In the genomic region with DNA sequence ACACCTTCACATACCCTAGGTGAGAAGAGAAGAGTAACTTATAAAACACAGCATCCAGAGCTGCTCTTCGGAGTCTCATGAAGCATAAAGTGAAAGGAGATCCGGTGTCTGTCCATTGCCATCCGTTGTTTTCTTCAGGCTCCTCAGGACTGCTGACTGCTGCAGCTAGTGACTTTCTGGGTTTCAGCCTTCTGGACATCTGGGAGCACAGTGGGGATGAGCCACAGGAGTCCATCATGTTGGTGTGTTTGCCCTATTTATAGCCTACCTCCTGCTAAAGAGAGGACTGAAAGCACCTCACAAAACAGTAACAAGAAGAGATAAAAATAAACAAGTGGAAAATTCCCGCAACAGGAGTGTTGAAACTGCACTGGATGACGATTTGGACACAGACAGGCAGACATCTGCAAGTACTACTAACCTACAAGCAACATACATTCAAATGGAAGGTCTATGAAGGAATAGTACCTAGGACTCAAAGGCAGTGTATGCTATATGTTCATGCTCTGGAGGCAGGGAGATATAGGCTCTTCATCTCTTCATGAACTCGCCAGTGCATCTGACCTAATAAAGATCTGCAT, we compare ENCODE assay signal across 30 mouse cellular contexts. TPM values are rescaled to one million over a fixed set of nuclear protein-coding genes. Genes with fewer than 3 reads are reported as not detected.
DNase-seq lines count a peak whose midpoint lies in the region; ATAC-seq lines count a peak whose summit lies in the region.
"Had no signal": no experiment of that assay in that cellular context is flagged by ENCODE, and none has a peak within 500 bp of the region (broad histone marks: within the 10 kb centered on the region; RNA-seq: fewer than 3 reads in every experiment).

No protein-coding gene starts in this region.

- no peak overlapping the region for H3K27ac ChIP-seq in hindbrain, embryonic 14.5 days
- H3K27ac ChIP-seq in hindbrain, embryonic 16.5 days (ENCODE audit: low read depth, low read length): no peak overlapping the region
- H3K27ac ChIP-seq in midbrain, embryonic 15.5 days: no peak overlapping the region
- H3K27ac ChIP-seq: embryonic facial prominence, embryonic 12.5 days; gastrocnemius, adult 2 months; heart, adult 2 months; hindbrain, embryonic 15.5 days; left cerebral cortex, adult 2 months; liver, embryonic 12.5 days; neural tube, embryonic 12.5 days had no signal

- no peak overlapping the region for H3K4me2 ChIP-seq in hindbrain, embryonic 14.5 days (replicated peaks)
- no peak overlapping the region for H3K4me2 ChIP-seq in hindbrain, embryonic 16.5 days (ENCODE audit: low read length)
- no peak overlapping the region for H3K4me2 ChIP-seq in midbrain, embryonic 15.5 days
- H3K4me2 ChIP-seq: embryonic facial prominence, embryonic 12.5 days; heart, embryonic 12.5 days; hindbrain, embryonic 15.5 days; liver, embryonic 12.5 days; midbrain, embryonic 11.5 days; neural tube, embryonic 12.5 days had no signal

- H3K36me3 ChIP-seq in hindbrain, embryonic 14.5 days (replicated peaks; ENCODE audit: control insufficient read depth, insufficient read depth): 0 out of 2 replicates have a peak, but pooled peaks cover 5% of the 10 kb centered on the region
- H3K36me3 ChIP-seq in hindbrain, embryonic 16.5 days (ENCODE audit: control insufficient read depth, insufficient read depth, low read length): no peaks in the 10 kb centered on the region
- no peaks in the 10 kb centered on the region for H3K36me3 ChIP-seq in midbrain, embryonic 15.5 days (replicated peaks)
- H3K36me3 ChIP-seq: embryonic facial prominence, embryonic 12.5 days; heart, embryonic 12.5 days; hindbrain, embryonic 15.5 days; liver, embryonic 12.5 days; neural tube, embryonic 12.5 days had no signal

- DNase-seq in left cerebral cortex, postnatal 4 days: peak; percentile 8
- no peak for DNase-seq in left cerebral cortex, postnatal 10 days (ENCODE audit: extremely low spot score in 1 of 2, low spot score in 2 of 2)
- peak; percentile 85 for DNase-seq in cerebellum, adult 8-10 months
- peak; percentile 85 to 88 for DNase-seq in cerebellum, postnatal 25 days
- DNase-seq in hindbrain, embryonic 14.5 days (ENCODE audit: low spot score): no peak
- DNase-seq: adrenal gland, postnatal 25 days; gastrocnemius, adult 2 months; gastrocnemius, postnatal 36 days; heart, adult 2 months; kidney, adult 2 months; kidney, postnatal 14 days; liver, postnatal 0 days; lung, postnatal 36 days; right cerebral cortex, adult 18-20 months; spleen, adult 18-20 months; thymus, postnatal 14 days had no signal

- WGBS in hindbrain, embryonic 14.5 days: 90% methylated on average over 6 of the region's 6 CpGs
- 81% methylated on average over 6 of the region's 6 CpGs for WGBS in hindbrain, embryonic 16.5 days
- 92% methylated on average over 6 of the region's 6 CpGs for WGBS in midbrain, embryonic 15.5 days

- ATAC-seq in hindbrain, embryonic 14.5 days (ENCODE audit: low FRiP score): no peak
- ATAC-seq in hindbrain, embryonic 16.5 days: no peak
- ATAC-seq in midbrain, embryonic 15.5 days (replicated peaks): no peak
- ATAC-seq: forebrain, embryonic 14.5 days; liver, embryonic 12.5 days; liver, postnatal 0 days; Patski had no signal

- H3K4me1 ChIP-seq in hindbrain, embryonic 14.5 days (replicated peaks; ENCODE audit: control insufficient read depth, insufficient read depth, low read length): no peaks in the 10 kb centered on the region
- H3K4me1 ChIP-seq in hindbrain, embryonic 16.5 days (ENCODE audit: control insufficient read depth, insufficient read depth, low read depth, low read length): no peaks in the 10 kb centered on the region
- H3K4me1 ChIP-seq in midbrain, embryonic 15.5 days: no peaks in the 10 kb centered on the region
- H3K4me1 ChIP-seq: embryonic facial prominence, embryonic 12.5 days; hindbrain, embryonic 15.5 days; liver, embryonic 12.5 days; neural tube, embryonic 12.5 days had no signal

- H3K9me3 ChIP-seq in hindbrain, embryonic 14.5 days (ENCODE audit: control insufficient read depth, low read length): no peaks in the 10 kb centered on the region
- H3K9me3 ChIP-seq in hindbrain, embryonic 16.5 days (ENCODE audit: control insufficient read depth, low read length): no peaks in the 10 kb centered on the region
- no peaks in the 10 kb centered on the region for H3K9me3 ChIP-seq in midbrain, embryonic 15.5 days
- H3K9me3 ChIP-seq: embryonic facial prominence, embryonic 12.5 days; heart, embryonic 12.5 days; hindbrain, embryonic 15.5 days; liver, embryonic 12.5 days; neural tube, embryonic 12.5 days had no signal

- intact Hi-C loops in left cerebral cortex, postnatal 4 days (cut with DNase I): no loop called here
- intact Hi-C loops in left cerebral cortex, postnatal 10 days (cut with DNase I): no loop called here

- H3K9ac ChIP-seq in hindbrain, embryonic 14.5 days: no peak overlapping the region
- H3K9ac ChIP-seq in hindbrain, embryonic 16.5 days (ENCODE audit: low read depth, low read length): no peak overlapping the region
- H3K9ac ChIP-seq in midbrain, embryonic 15.5 days: no peak overlapping the region
- H3K9ac ChIP-seq: embryonic facial prominence, embryonic 12.5 days; heart, embryonic 12.5 days; hindbrain, embryonic 15.5 days; liver, embryonic 12.5 days; liver, postnatal 0 days; neural tube, embryonic 12.5 days had no signal

- H3K27me3 ChIP-seq in hindbrain, embryonic 14.5 days (ENCODE audit: control insufficient read depth, insufficient read depth, low read length): no peaks in the 10 kb centered on the region
- no peaks in the 10 kb centered on the region for H3K27me3 ChIP-seq in hindbrain, embryonic 16.5 days (replicated peaks; ENCODE audit: control insufficient read depth, insufficient read depth, low read length)
- no peaks in the 10 kb centered on the region for H3K27me3 ChIP-seq in midbrain, embryonic 15.5 days (replicated peaks)
- H3K27me3 ChIP-seq: embryonic facial prominence, embryonic 12.5 days; heart, embryonic 12.5 days; hindbrain, embryonic 15.5 days; liver, embryonic 12.5 days; neural tube, embryonic 12.5 days had no signal

- H3K4me3 ChIP-seq in hindbrain, embryonic 14.5 days (replicated peaks; ENCODE audit: low read length): no peak overlapping the region
- H3K4me3 ChIP-seq in hindbrain, embryonic 16.5 days (ENCODE audit: low read length): no peak overlapping the region
- H3K4me3 ChIP-seq in midbrain, embryonic 15.5 days: no peak overlapping the region
- H3K4me3 ChIP-seq: embryonic facial prominence, embryonic 12.5 days; gastrocnemius, adult 2 months; heart, adult 2 months; heart, embryonic 12.5 days; hindbrain, embryonic 15.5 days; left cerebral cortex, adult 2 months; liver, embryonic 12.5 days; myocyte; neural tube, embryonic 12.5 days had no signal

RNA-seq across cellular contexts. Expression of gene Armh4, which starts 39.1 kb away (rescaled TPM):
- total RNA-seq in left cerebral cortex, postnatal 4 days (2021): 10 to 100 TPM; 23.0 to 23.6 TPM
- total RNA-seq in left cerebral cortex, postnatal 10 days (2021): 10 to 100 TPM; 28.4 to 28.5 TPM
- polyA plus RNA-seq in hindbrain, embryonic 14.5 days (2014; fragmentation: Nextera tagmentation; extraction: Ambion mirVana): 28.3 and 29.0 TPM in 2 replicates
- 26.4 and 26.7 TPM in 2 replicates for polyA plus RNA-seq in hindbrain, embryonic 16.5 days (2015; fragmentation: Nextera tagmentation; extraction: Ambion mirVana)
- 21.6 and 25.8 TPM in 2 replicates for polyA plus RNA-seq in midbrain, embryonic 15.5 days (2015; fragmentation: Nextera tagmentation; extraction: Ambion mirVana)
- total RNA-seq: megakaryocyte, adult 5-6 weeks; MEL had no signal
- polyA plus RNA-seq: Patski had no signal

Comparison
In these comparisons a context has a peak if more than half of its experiments do, and no peak if none do; other contexts are left out.
1. DNase-seq: peak in left cerebral cortex, postnatal 4 days (single experiment), cerebellum, adult 8-10 months (single experiment) and cerebellum, postnatal 25 days (2 of 2); none in left cerebral cortex, postnatal 10 days (0 of 2) and hindbrain, embryonic 14.5 days (single experiment).